Mouse (Mus musculus) left cerebral cortex, postnatal 10 days (tissue): Measurements from ENCODE around the gene Gm47791. TPM values are rescaled to one million over a fixed set of nuclear protein-coding genes. Genes with fewer than 3 reads are reported as not detected.

Experiments
- DNase-seq, 2 experiments: peaks; one replicate each; pipeline ENCODE4 v3.0.0; 2021 to 2022; ENCODE audit warnings: low spot score in 2 of 2, mixed read lengths in 1 of 2; ENCODE audit errors: extremely low spot score in 1 of 2
- intact Hi-C: fragments of 180-260 bp; cut with DNase I; formaldehyde crosslinking; loops from one replicate; pipeline ENCODE4 v1.15.1; 2025
- total RNA-seq, 2 experiments: library from RNA; stranded (reverse); gene quantifications; 2 replicates each; pipeline ENCODE4 v1.2.3; 2021

Gene Gm47791
- not detected for total RNA-seq

- DNase-seq: no peak
- intact Hi-C loops: no loop called here
Observed at GRCm38 (mm10) chr1:82771022-82771586, at the start of gene Gm47791. Gene Gm47791 (minus strand): TSS chr1:82771243.

DNA sequence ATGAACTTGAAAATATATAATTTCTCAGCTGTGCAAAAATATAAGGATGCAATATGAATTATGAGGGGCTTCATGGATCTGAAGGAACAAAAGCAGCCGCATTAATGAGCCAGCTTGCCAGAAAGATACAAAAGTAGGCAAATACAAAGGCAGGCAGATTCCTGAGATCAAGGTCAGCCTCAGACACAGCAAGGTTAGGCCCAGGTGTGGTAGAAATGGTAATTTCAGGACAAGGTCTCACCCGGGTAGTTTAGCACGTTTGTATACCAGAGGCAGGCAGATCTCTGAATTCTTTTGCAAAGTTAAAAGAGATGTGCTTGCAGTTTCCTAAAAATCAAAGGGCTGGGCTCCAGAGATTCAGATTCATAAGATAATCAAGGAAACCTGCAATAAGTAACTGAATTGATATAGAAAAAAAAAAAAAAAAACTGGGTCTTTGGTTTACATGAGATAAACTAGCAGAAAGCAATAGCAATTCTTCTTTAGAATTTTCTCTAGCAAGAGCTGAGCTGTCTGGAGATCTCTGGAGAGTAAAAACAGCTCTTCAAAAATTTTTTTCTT is 49.7 kb upstream of the Gm47791 start:
- intact Hi-C loops: no loop called here
- no peak for DNase-seq

GRCm38 (mm10) chr1:82820179-82820578 is 49.1 kb upstream of the Gm47791 start:
- peak in 1 of 2 experiments; percentile 38 for DNase-seq
- intact Hi-C loops: no loop called here

DNA sequence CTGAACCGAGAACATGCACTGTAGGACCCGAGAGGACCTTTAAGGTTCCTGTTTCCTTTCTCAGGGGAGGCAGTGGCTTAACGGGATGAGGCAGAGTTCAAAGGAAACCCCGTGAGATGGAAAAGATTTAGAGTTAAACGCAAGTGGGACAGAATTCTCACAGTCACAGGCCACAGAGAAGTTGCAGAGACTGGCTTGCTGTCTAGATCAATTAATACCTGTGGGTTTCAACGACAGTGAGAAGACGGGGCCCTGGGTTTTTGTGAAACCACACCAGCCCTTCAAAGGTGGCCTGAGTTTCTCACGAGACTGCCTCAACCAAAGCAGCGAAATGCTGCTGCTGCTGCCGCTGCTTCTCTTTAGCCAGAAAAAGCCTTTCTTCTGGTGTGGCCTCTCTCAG is 48.3 kb upstream of the Gm47791 start:
- no peak for DNase-seq
- intact Hi-C loops: no loop called here

DNA sequence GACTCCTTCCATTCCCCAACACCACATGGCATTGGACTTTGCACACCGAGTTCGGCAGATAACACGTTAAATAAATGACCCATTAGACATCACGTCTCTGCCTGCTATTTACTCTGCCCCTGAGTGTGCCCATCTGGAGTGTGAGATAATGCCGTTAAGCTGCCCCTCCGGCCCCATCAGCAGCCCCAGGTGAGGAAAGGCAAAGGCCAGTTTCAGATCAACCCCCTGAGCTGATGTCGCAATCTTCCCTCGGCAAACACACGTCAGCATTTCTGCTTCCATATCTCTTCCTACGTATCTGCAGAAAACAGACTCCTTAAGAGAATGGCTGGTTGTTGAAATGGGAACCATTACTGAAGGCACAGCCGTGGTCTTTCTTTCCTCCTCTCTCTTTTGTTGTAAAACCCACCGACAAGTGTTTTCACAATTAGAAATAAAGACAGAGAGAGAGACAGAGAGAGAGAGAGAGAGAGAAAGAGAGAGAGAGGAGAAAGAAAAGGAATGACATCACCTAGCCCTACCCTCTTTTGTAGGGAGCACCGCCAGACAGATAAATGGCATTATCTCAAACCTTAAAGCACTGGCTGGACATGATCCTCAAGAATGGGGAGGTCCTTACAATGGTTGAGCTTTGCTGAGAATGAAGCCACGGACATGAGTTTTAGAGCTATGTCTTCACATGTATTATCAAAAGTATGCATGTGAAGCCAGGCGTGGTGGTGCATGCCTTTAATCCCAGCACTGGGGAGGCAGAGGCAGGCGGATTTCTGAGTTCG is 45.1 kb upstream of the Gm47791 start:
- intact Hi-C loops: no loop called here
- DNase-seq: no peak

DNA sequence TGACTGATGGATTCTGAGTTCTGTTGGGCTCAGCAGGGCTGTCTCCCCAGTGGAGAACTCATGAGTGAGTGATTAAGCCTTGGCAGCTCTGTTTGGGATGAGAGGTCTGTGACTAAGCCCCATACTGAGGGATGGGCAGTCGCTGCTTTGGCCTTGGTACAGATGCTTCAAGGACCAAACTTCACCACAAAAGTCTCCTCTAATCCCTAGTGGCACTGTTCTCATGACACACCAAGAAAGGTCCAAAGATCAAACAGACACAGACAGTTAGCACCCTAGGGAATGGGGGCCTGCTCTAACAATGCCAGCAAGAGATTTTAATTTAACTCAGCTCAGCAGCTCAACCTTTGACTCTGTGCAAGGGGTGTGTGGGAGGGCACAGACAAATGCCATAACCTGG is 40.7 kb upstream of the Gm47791 start:
- DNase-seq: no peak
- intact Hi-C loops: no loop called here

- intact Hi-C loops: no loop called here
- no peak for DNase-seq
Observed at GRCm38 (mm10) chr1:82808564-82808963, 37.5 kb upstream of the Gm47791 start.

DNA sequence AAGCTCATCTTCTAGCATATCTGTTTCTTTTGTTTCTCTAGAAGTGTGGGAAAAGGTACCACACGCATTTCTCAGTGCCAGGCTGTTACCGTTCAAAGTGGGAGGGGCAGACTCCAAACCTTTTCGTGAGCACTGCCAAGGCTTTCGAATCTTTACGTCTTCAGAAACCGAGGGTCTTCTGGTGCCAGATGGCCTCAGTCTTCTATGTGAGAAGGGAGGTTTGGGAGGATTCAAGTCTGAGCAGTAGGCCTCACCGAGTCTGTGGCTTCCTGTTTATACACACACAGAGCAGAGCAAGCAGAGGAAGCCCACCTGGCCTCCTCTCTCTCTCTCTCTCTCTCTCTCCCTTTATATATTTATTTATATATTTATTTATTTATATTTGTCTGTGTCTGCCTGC is 36.2 kb upstream of the Gm47791 start:
- intact Hi-C loops: no loop called here

GRCm38 (mm10) chr1:82806391-82806790 is 35.3 kb upstream of the Gm47791 start:
- intact Hi-C loops: no loop called here

More for the DNA sequence above, 36.2 kb upstream of the Gm47791 start:
- DNase-seq: no peak

DNA sequence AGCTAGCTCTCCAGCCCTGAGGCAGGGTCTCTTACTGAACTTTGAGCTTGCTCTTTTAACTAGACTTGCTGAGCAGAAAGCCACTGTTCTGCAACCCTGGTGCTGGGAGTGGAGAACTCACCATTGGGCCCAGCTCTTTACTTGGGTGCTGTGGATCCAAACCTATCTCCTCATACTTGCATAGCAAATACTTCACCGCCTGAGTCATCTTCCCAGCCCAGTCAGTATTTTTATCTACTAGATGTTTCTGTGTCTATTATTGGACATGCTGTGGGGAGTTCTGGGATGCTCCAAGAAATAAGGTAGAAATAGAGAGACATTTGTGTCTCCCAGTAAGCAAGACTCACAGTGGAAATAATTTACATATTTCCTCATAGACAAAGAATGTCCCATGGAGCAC is 33.0 kb upstream of the Gm47791 start:
- intact Hi-C loops: no loop called here
- DNase-seq: no peak

More at GRCm38 (mm10) chr1:82806391-82806790, 35.3 kb upstream of the Gm47791 start:
- no peak for DNase-seq

DNA sequence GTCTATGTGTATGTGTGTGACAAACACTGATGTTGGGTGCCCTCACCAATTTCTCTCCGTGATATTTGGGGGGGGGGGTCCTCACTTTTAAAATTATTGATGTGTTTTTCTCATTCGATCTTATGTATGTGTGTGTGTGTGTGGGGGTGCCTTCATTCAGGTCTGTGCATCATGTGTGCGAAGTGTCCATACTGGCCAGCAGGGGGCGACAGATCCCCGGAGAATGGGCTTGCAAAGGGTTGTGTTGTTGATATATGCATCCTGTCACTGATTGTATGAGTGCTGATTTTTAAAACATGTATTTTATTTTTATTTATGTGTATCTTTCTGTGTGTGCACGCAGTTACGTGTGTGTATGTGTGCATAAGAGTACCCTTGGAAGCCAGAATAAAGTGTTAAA is 32.6 kb upstream of the Gm47791 start:
- DNase-seq: no peak
- intact Hi-C loops: no loop called here

GRCm38 (mm10) chr1:82801105-82801783 is 30.2 kb upstream of the Gm47791 start:
- DNase-seq: no peak

GRCm38 (mm10) chr1:82798922-82799321 is 27.9 kb upstream of the Gm47791 start:
- intact Hi-C loops: loop anchor here (5.0 kb wide), 1 partner anchor 38 kb away; the partner anchor contains the start of gene Agfg1
- no peak for DNase-seq

More at GRCm38 (mm10) chr1:82801105-82801783, 30.2 kb upstream of the Gm47791 start:
- intact Hi-C loops: no loop called here

DNA sequence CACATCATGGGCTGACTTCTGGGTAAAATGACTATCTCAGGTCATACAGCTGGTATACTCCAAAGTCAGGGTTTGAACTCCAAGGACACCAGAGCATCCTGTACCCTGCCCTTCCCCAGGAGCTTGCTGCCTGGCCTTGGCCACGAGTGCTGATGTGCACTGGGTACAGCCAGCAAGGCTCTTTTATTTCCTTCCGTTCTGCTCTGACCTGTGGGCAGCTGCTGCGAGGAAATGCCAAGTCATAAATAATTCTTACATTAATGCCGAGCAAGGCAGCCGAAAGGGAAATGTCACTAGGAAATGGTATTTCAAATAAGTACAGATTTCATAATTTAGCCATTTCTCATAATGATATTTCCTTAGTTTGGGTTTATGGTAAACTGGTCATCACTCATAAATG is 27.3 kb upstream of the Gm47791 start:
- no peak for DNase-seq
- intact Hi-C loops: loop anchor here (5.0 kb wide), 1 partner anchor 39 kb away; the partner anchor contains the start of gene Agfg1

- no peak for DNase-seq
- intact Hi-C loops: loop anchor here (5.0 kb wide), 1 partner anchor 40 kb away; the partner anchor contains the start of gene Agfg1
Observed at GRCm38 (mm10) chr1:82797088-82797487, 26.0 kb upstream of the Gm47791 start.

- peak in 1 of 2 experiments; percentile 55 for DNase-seq
- intact Hi-C loops: loop anchor here (2.0 to 5.0 kb wide), 2 partner anchors 41 to 187 kb away; partner anchors contain the start of gene Agfg1
Observed at GRCm38 (mm10) chr1:82795702-82796443, 24.8 kb upstream of the Gm47791 start.

- intact Hi-C loops: loop anchor here (2.0 to 5.0 kb wide), 2 partner anchors 42 to 188 kb away; partner anchors contain the start of gene Agfg1
Observed at GRCm38 (mm10) chr1:82795211-82795610, 24.2 kb upstream of the Gm47791 start.

GRCm38 (mm10) chr1:82793986-82794385 is 22.9 kb upstream of the Gm47791 start:
- DNase-seq: peak; percentile 38 to 49
- intact Hi-C loops: loop anchor here (2.0 kb wide), 1 partner anchor 189 kb away; no protein-coding TSS in a partner anchor

More at GRCm38 (mm10) chr1:82795211-82795610, 24.2 kb upstream of the Gm47791 start:
- DNase-seq: no peak
